ENCODE assay signal across 8 mouse cellular contexts in genomic region chr8:84065037-84065436, GRCm38 (mm10). TPM values are rescaled to one million over a fixed set of nuclear protein-coding genes. Genes with fewer than 3 reads are reported as not detected.
DNase-seq lines count a peak whose midpoint lies in the region; ATAC-seq and TF ChIP-seq lines count a peak whose summit lies in the region.

Gm10643 (minus strand) TSS chr8:84065137.

- peak within 1 kb of the TSS; percentile 84 for H3K4me2 ChIP-seq in heart, embryonic 13.5 days
- H3K4me2 ChIP-seq in forebrain, embryonic 15.5 days (replicated peaks): peak within 1 kb of the TSS; percentile 75
- H3K4me2 ChIP-seq in liver, embryonic 16.5 days (ENCODE audit: low read depth, low read length): peak within 1 kb of the TSS; percentile 98

- H3K4me3 ChIP-seq in heart, embryonic 13.5 days: peak within 1 kb of the TSS; percentile 88
- H3K4me3 ChIP-seq in E14TG2a.4 (replicated peaks; ENCODE audit: low read length): peak within 1 kb of the TSS; percentile 90
- H3K4me3 ChIP-seq in forebrain, embryonic 15.5 days: peak within 1 kb of the TSS; percentile 99
- H3K4me3 ChIP-seq in liver, embryonic 16.5 days (ENCODE audit: low read depth, low read length): peak within 1 kb of the TSS; percentile 99

- H3K27ac ChIP-seq in heart, embryonic 13.5 days (replicated peaks): peak within 1 kb of the TSS; percentile 90
- H3K27ac ChIP-seq in forebrain, embryonic 15.5 days (replicated peaks): peak within 1 kb of the TSS; percentile 83
- H3K27ac ChIP-seq in liver, embryonic 16.5 days (ENCODE audit: low read length): peak within 1 kb of the TSS; percentile 99

- DNase-seq in heart, postnatal 10 days: no peak
- no peak for DNase-seq in B cell, adult 2 months
- no peak for DNase-seq in right cerebral cortex, postnatal 10 days (ENCODE audit: low spot score in 2 of 2)
- DNase-seq in ovary, postnatal 36 days (ENCODE audit: low spot score): no peak

- intact Hi-C loops in heart, postnatal 10 days (cut with DNase I): loop anchor here (2.0 to 5.0 kb wide), 2 partner anchors 22 to 58 kb away; partner anchors contain the start of gene Il27ra

- H3K9me3 ChIP-seq in heart, embryonic 13.5 days: no peaks in the 10 kb centered on the region
- no peaks in the 10 kb centered on the region for H3K9me3 ChIP-seq in E14TG2a.4 (ENCODE audit: low read length)
- no peaks in the 10 kb centered on the region for H3K9me3 ChIP-seq in forebrain, embryonic 15.5 days
- no peaks in the 10 kb centered on the region for H3K9me3 ChIP-seq in liver, embryonic 16.5 days (replicated peaks; ENCODE audit: control insufficient read depth, low read length)

- peak within 1 kb of the TSS; percentile 88 for H3K9ac ChIP-seq in heart, embryonic 13.5 days
- peak within 1 kb of the TSS; percentile 67 for H3K9ac ChIP-seq in forebrain, embryonic 15.5 days (replicated peaks)
- peak within 1 kb of the TSS; percentile 91 for H3K9ac ChIP-seq in liver, embryonic 16.5 days (ENCODE audit: low read depth, low read length)

- H3K27me3 ChIP-seq in heart, embryonic 13.5 days (replicated peaks): no peaks in the 10 kb centered on the region
- no peaks in the 10 kb centered on the region for H3K27me3 ChIP-seq in E14TG2a.4 (ENCODE audit: insufficient read depth, low read length)
- H3K27me3 ChIP-seq in forebrain, embryonic 15.5 days: no peaks in the 10 kb centered on the region
- H3K27me3 ChIP-seq in liver, embryonic 16.5 days (ENCODE audit: control insufficient read depth, insufficient read depth, low read depth, low read length): no peaks in the 10 kb centered on the region

- WGBS in heart, embryonic 13.5 days: 82% methylated on average over 1 of the region's 1 CpGs
- 90% methylated on average over 1 of the region's 1 CpGs for WGBS in forebrain, embryonic 15.5 days
- 76% methylated on average over 1 of the region's 1 CpGs for WGBS in liver, embryonic 16.5 days (ENCODE audit: insufficient replicate concordance)

- TF ChIP-seq CTCF in E14TG2a.4 (conservative IDR thresholded peaks at IDR 0.05; ENCODE audit: low read length): no peak

- peaks cover 34% of the 10 kb centered on the region for H3K4me1 ChIP-seq in heart, embryonic 13.5 days
- H3K4me1 ChIP-seq in E14TG2a.4 (replicated peaks; ENCODE audit: low read depth, low read length): peaks cover 44% of the 10 kb centered on the region
- peaks cover 32% of the 10 kb centered on the region for H3K4me1 ChIP-seq in forebrain, embryonic 15.5 days
- H3K4me1 ChIP-seq in liver, embryonic 16.5 days (ENCODE audit: control insufficient read depth, low read depth, low read length): peaks cover 24% of the 10 kb centered on the region

- no peaks in the 10 kb centered on the region for H3K36me3 ChIP-seq in heart, embryonic 13.5 days
- H3K36me3 ChIP-seq in E14TG2a.4 (ENCODE audit: insufficient read depth, low read length): peaks cover under 1% of the 10 kb centered on the region; the same call in 1 of the 2 replicates
- no peaks in the 10 kb centered on the region for H3K36me3 ChIP-seq in forebrain, embryonic 15.5 days
- H3K36me3 ChIP-seq in liver, embryonic 16.5 days (ENCODE audit: control insufficient read depth, insufficient read depth): no peaks in the 10 kb centered on the region

- ATAC-seq in heart, embryonic 13.5 days (ENCODE audit: extremely low read depth, insufficient number of reproducible peaks, low FRiP score, low TSS enrichment): no peak
- no peak for ATAC-seq in forebrain, embryonic 15.5 days (replicated peaks)
- ATAC-seq in liver, embryonic 16.5 days (ENCODE audit: low read depth): no peak

RNA-seq across cellular contexts. Expression of gene Gm10643, which starts in this region (rescaled TPM):
- 0.86 and 0.93 TPM in 2 replicates for polyA plus RNA-seq in heart, embryonic 13.5 days (2015; fragmentation: Nextera tagmentation; extraction: Ambion mirVana)
- 1 to 10 TPM; 3.3 to 4.3 TPM for total RNA-seq in heart, postnatal 10 days (2021)
- 1.2 and 1.3 TPM in 2 replicates for polyA plus RNA-seq in forebrain, embryonic 15.5 days (2015; fragmentation: Nextera tagmentation; extraction: Ambion mirVana)
- polyA plus RNA-seq in liver, embryonic 16.5 days (2015; fragmentation: Nextera tagmentation; extraction: Ambion mirVana): 0.08 and 0.32 TPM in 2 replicates
